Mouse (Mus musculus): ENCODE measurements around the gene Myh7. TPM values are rescaled to one million over a fixed set of nuclear protein-coding genes. Genes with fewer than 3 reads are reported as not detected.

Gene Myh7
- total and polyA plus RNA-seq, 3 experiments = 0.08 TPM; not detected in 2

- in situ Hi-C loops (cut with MboI; ENCODE audit: low pct_ligation_motif_present, low pct_unique_long_range_greater_than_20kb, low sequenced_read_pairs) = no loop called here
- peaks cover 76% of the 10 kb centered on the region for H3K27me3 ChIP-seq (replicated peaks)
- H3K27ac ChIP-seq (ENCODE audit: insufficient read depth, low read depth) = no peak within 1 kb of the TSS
- H3K9ac ChIP-seq (ENCODE audit: insufficient read depth, low read depth) = no peak within 1 kb of the TSS
- DNase-seq (ENCODE audit: extremely low read depth) = no peak
- dilution Hi-C loops (cut with MboI; ENCODE audit: extremely low pct_ligation_motif_present, extremely low pct_unique_long_range_greater_than_20kb, low sequenced_read_pairs) = no loop called here
- H3K4me2 ChIP-seq (ENCODE audit: insufficient read depth, low read depth, poor library complexity, severe bottlenecking) = no peak within 1 kb of the TSS
- peaks cover 3 to 12% of the 10 kb centered on the region in 2 experiments for H3K4me1 ChIP-seq (ENCODE audit: control insufficient read depth in 1 of 2, insufficient read depth in 2 of 2)
- no peaks in the 10 kb centered on the region for H3K79me2 ChIP-seq (replicated peaks; ENCODE audit: control insufficient read depth, extremely low read depth, insufficient read depth, poor library complexity, severe bottlenecking)
- H3K36me3 ChIP-seq (replicated peaks in 1 of 2; ENCODE audit: control insufficient read depth in 1 of 2, insufficient read depth in 1 of 2, low read length in 1 of 2) = no peaks in the 10 kb centered on the region
- no peaks in the 10 kb centered on the region for H3K9me3 ChIP-seq (replicated peaks; ENCODE audit: low read length)
- TF ChIP-seq CTCF (conservative IDR thresholded peaks at IDR 0.05 in 1 of 2, IDR thresholded peaks at IDR 0.05 in 1 of 2; ENCODE audit: low read depth in 2 of 2, low read length in 2 of 2) = no peak
- TF ChIP-seq RAD21 (IDR thresholded peaks at IDR 0.05; ENCODE audit: low read depth, low read length) = no peak
- TF ChIP-seq SIN3A (IDR thresholded peaks at IDR 0.05; ENCODE audit: low read length) = no peak
- no peak for TF ChIP-seq ETS1 (conservative IDR thresholded peaks at IDR 0.05; ENCODE audit: low read depth, low read length)
- TF ChIP-seq PAX5 (IDR thresholded peaks at IDR 0.05; ENCODE audit: low read length) = no peak
- TF ChIP-seq ZKSCAN1 (IDR thresholded peaks at IDR 0.05; ENCODE audit: borderline replicate concordance, low read depth, low read length) = no peak
- no peak for TF ChIP-seq IRF4 (IDR thresholded peaks at IDR 0.05; ENCODE audit: low read depth, low read length)
- no peak for TF ChIP-seq MEF2A (IDR thresholded peaks at IDR 0.05; ENCODE audit: borderline replicate concordance, low read depth, low read length)
- TF ChIP-seq MAFK (IDR thresholded peaks at IDR 0.05; ENCODE audit: insufficient replicate concordance, low read length) = no peak
- no peak for TF ChIP-seq CHD2 (IDR thresholded peaks at IDR 0.05; ENCODE audit: low read length)
- TF ChIP-seq GABPA (IDR thresholded peaks at IDR 0.05; ENCODE audit: insufficient replicate concordance, low read depth, low read length) = no peak
- no peak for TF ChIP-seq NRF1 (IDR thresholded peaks at IDR 0.05; ENCODE audit: low read depth, low read length)
- no peak for TF ChIP-seq ZC3H11A (IDR thresholded peaks at IDR 0.05; ENCODE audit: low read depth, low read length)
- no peak within 1 kb of the TSS for H3K4me3 ChIP-seq (replicated peaks in 1 of 3; ENCODE audit: low read depth in 2 of 3, low read length in 2 of 3, poor library complexity in 1 of 3)
These were observed 61.7 kb downstream of the Myh7 start, which contains the start of gene Il25 for GRCm38 (mm10) chr14:54932645-54933150. Il25 (plus strand) TSS chr14:54932695.

- Histone ChIP-seq H3K4me2 (ENCODE audit: insufficient read depth, low read depth, poor library complexity, severe bottlenecking) (no peak overlapping the region), H3K27ac (ENCODE audit: insufficient read depth, low read depth) (no peak overlapping the region), H3K36me3 (replicated peaks in 1 of 2; ENCODE audit: control insufficient read depth in 1 of 2, insufficient read depth in 1 of 2, low read length in 1 of 2) (no peaks in the 10 kb centered on the region), H3K4me3 (replicated peaks in 1 of 3; ENCODE audit: low read depth in 2 of 3, low read length in 2 of 3, poor library complexity in 1 of 3) (no peak overlapping the region), H3K27me3 (replicated peaks) (peaks cover 80% of the 10 kb centered on the region), H3K4me1 (ENCODE audit: control insufficient read depth in 1 of 2, insufficient read depth in 2 of 2) (peaks cover 3 to 12% of the 10 kb centered on the region in 2 experiments), H3K9ac (ENCODE audit: insufficient read depth, low read depth) (no peak overlapping the region), H3K9me3 (replicated peaks; ENCODE audit: low read length) (peaks cover 4% of the 10 kb centered on the region), H3K79me2 (replicated peaks; ENCODE audit: control insufficient read depth, extremely low read depth, insufficient read depth, poor library complexity, severe bottlenecking) (no peaks in the 10 kb centered on the region)
- dilution Hi-C loops (cut with MboI; ENCODE audit: extremely low pct_ligation_motif_present, extremely low pct_unique_long_range_greater_than_20kb, low sequenced_read_pairs) = no loop called here
- no peak for DNase-seq (ENCODE audit: extremely low read depth)
- in situ Hi-C loops (cut with MboI; ENCODE audit: low pct_ligation_motif_present, low pct_unique_long_range_greater_than_20kb, low sequenced_read_pairs) = no loop called here
- TF ChIP-seq JUN (IDR thresholded peaks at IDR 0.05; ENCODE audit: insufficient read depth, low read depth, low read length) = no peak
- TF ChIP-seq MAZ (IDR thresholded peaks at IDR 0.05; ENCODE audit: low read depth, low read length) = no peak
- TF ChIP-seq MAFK (IDR thresholded peaks at IDR 0.05; ENCODE audit: insufficient replicate concordance, low read length) = no peak
- TF ChIP-seq UBTF (IDR thresholded peaks at IDR 0.05; ENCODE audit: low read depth, low read length) = no peak
- TF ChIP-seq TCF12 (IDR thresholded peaks at IDR 0.05; ENCODE audit: low read depth, low read length) = no peak
- TF ChIP-seq ZMIZ1 (IDR thresholded peaks at IDR 0.05; ENCODE audit: low read depth, low read length) = no peak
- no peak for TF ChIP-seq CTCF (conservative IDR thresholded peaks at IDR 0.05 in 1 of 2, IDR thresholded peaks at IDR 0.05 in 1 of 2; ENCODE audit: low read depth in 2 of 2, low read length in 2 of 2)
- no peak for TF ChIP-seq MXI1 (IDR thresholded peaks at IDR 0.05; ENCODE audit: low read depth, low read length)
- TF ChIP-seq USF2 (conservative IDR thresholded peaks at IDR 0.05; ENCODE audit: low read depth, low read length) = no peak
- no peak for TF ChIP-seq KAT2A (IDR thresholded peaks at IDR 0.05; ENCODE audit: insufficient replicate concordance, low read length)
- TF ChIP-seq CHD2 (IDR thresholded peaks at IDR 0.05; ENCODE audit: low read length) = no peak
- TF ChIP-seq ZNF384 (IDR thresholded peaks at IDR 0.05; ENCODE audit: low read depth, low read length) = no peak
- TF ChIP-seq GABPA (IDR thresholded peaks at IDR 0.05; ENCODE audit: insufficient replicate concordance, low read depth, low read length) = no peak
- no peak for TF ChIP-seq PAX5 (IDR thresholded peaks at IDR 0.05; ENCODE audit: low read length)
- no peak for TF ChIP-seq RCOR1 (conservative IDR thresholded peaks at IDR 0.05; ENCODE audit: low read depth, low read length)
- TF ChIP-seq RAD21 (IDR thresholded peaks at IDR 0.05; ENCODE audit: low read depth, low read length) = no peak
- TF ChIP-seq MAX (IDR thresholded peaks at IDR 0.05; ENCODE audit: low read length) = no peak
- TF ChIP-seq EP300 (IDR thresholded peaks at IDR 0.05; ENCODE audit: low read length) = no peak
These were observed 64.0 kb downstream of the Myh7 start for GRCm38 (mm10) chr14:54930431-54930830.

Measured in CH12.LX (cell line).